Mouse (Mus musculus) liver, embryonic 12.5 days (tissue): ENCODE measurements around the gene Sgsm1. TPM values are rescaled to one million over a fixed set of nuclear protein-coding genes. Genes with fewer than 3 reads are reported as not detected.

Experiments
- microRNA-seq: library from miRNA; unstranded; fragments of <30 nt; microRNA quantifications from one replicate; pipeline ENCODE4, GENCODE M21; 2017
- polyA plus RNA-seq: library from polyadenylated mRNA; unstranded; fragments of >200 nt; fragmentation: Nextera tagmentation; extraction: Ambion mirVana; gene quantifications from 2 replicates; pipeline ENCODE4 v1.2.1, GENCODE M21; 2016

Sgsm1 gene
- polyA plus RNA-seq, 1 experiment from 2014 or later, result 2.9 TPM

Small RNAs within 50 kb of the gene (microRNA-seq; reads per million reads assigned to microRNA genes)
- gene Mir7229 (not detected), gene Mir7230 (not detected)

Other genes starting within 250 kb of the Sgsm1 start
- gene Crybb2, start 240.7 kb downstream of the Sgsm1 start, polyA plus RNA-seq, result not detected in 2 replicates
- not detected in 2 replicates for gene Crybb3, start 229.2 kb downstream of the Sgsm1 start, polyA plus RNA-seq
- 1.9 and 2.0 TPM in 2 replicates for gene 2900026A02Rik, start 89.5 kb downstream of the Sgsm1 start, polyA plus RNA-seq
- not detected in 2 replicates for gene Tmem211, start 83.9 kb downstream of the Sgsm1 start, polyA plus RNA-seq
- not detected in 2 replicates for gene Aym1, start 46.5 kb upstream of the Sgsm1 start, polyA plus RNA-seq
- gene Wscd2, start 179.5 kb upstream of the Sgsm1 start, polyA plus RNA-seq, result 0.19 and 0.23 TPM in 2 replicates